Mouse (Mus musculus) spleen, postnatal 10 days (tissue): ENCODE measurements around the gene Mas1.
A peak's percentile ranks its signal among the peaks of the same experiment; 100 is the strongest.

ENCODE experiments used
- DNase-seq, 2 experiments: peaks; one replicate each; pipeline ENCODE4 v3.0.0; 2021 to 2022; ENCODE audit warnings: low spot score in 2 of 2

Mas1 gene

GRCm38 (mm10) chr17:12832231-12832630 lies 35.7 kb downstream of the Mas1 start:
- no peak for DNase-seq

GRCm38 (mm10) chr17:12830351-12830750 lies 37.6 kb downstream of the Mas1 start:
- no peak for DNase-seq

- no peak for DNase-seq
Measured at GRCm38 (mm10) chr17:12815885-12816284, 52.1 kb downstream of the Mas1 start.

- DNase-seq, result no peak
Measured at GRCm38 (mm10) chr17:12814502-12814901, 53.4 kb downstream of the Mas1 start.

GRCm38 (mm10) chr17:12810973-12811303 lies 57.0 kb downstream of the Mas1 start:
- DNase-seq, result no peak

GRCm38 (mm10) chr17:12810103-12810972 lies 57.6 kb downstream of the Mas1 start:
- peak; percentile 23 to 62 for DNase-seq

- no peak for DNase-seq
Measured at GRCm38 (mm10) chr17:12808851-12809250, 59.1 kb downstream of the Mas1 start.

GRCm38 (mm10) chr17:12804584-12805445 lies 63.1 kb downstream of the Mas1 start:
- no peak for DNase-seq

GRCm38 (mm10) chr17:12801861-12802540 lies 65.9 kb downstream of the Mas1 start:
- no peak for DNase-seq

- DNase-seq, result no peak
Measured at GRCm38 (mm10) chr17:12799368-12800275, 68.3 kb downstream of the Mas1 start.

- DNase-seq, result no peak
Measured at GRCm38 (mm10) chr17:12798571-12798970, 69.4 kb downstream of the Mas1 start.

GRCm38 (mm10) chr17:12797427-12798029 lies 70.4 kb downstream of the Mas1 start:
- no peak for DNase-seq

GRCm38 (mm10) chr17:12796633-12797032 lies 71.3 kb downstream of the Mas1 start:
- DNase-seq, result no peak

- DNase-seq, result no peak
Measured at GRCm38 (mm10) chr17:12793660-12794406, 74.1 kb downstream of the Mas1 start.

- no peak for DNase-seq
Measured at GRCm38 (mm10) chr17:12792422-12793206, 75.3 kb downstream of the Mas1 start.

GRCm38 (mm10) chr17:12791420-12791819 lies 76.5 kb downstream of the Mas1 start:
- no peak for DNase-seq

GRCm38 (mm10) chr17:12791079-12791406 lies 76.9 kb downstream of the Mas1 start:
- DNase-seq, result no peak
